Mouse (Mus musculus) brain, embryonic 14.5 days (tissue): ENCODE data around the gene Ube2i. TPM values are rescaled to one million over a fixed set of nuclear protein-coding genes. Genes with fewer than 3 reads are reported as not detected.

Experiments
- DNase-seq: peaks from one replicate; pipeline ENCODE4 v3.0.0-alpha.2; 2011; ENCODE audit warnings: low read depth
- CTCF ChIP-seq: fragments of 200-500 bp; IDR thresholded peaks from 2 replicates; pipeline ENCODE4 v1.5.1; 2012; ENCODE audit warnings: inconsistent platforms, mild to moderate bottlenecking, moderate library complexity, borderline replicate concordance; ENCODE audit not compliant: insufficient read depth, insufficient read length; ENCODE audit errors: extremely low read depth
- POLR2A ChIP-seq: fragments of 200-500 bp; IDR thresholded peaks from 2 replicates; pipeline ENCODE4 v1.6.1; 2012; ENCODE audit warnings: mild to moderate bottlenecking, inconsistent platforms, borderline replicate concordance; ENCODE audit not compliant: poor library complexity, insufficient read depth, insufficient read length, severe bottlenecking; ENCODE audit errors: extremely low read depth
- polyA plus RNA-seq: library from polyadenylated mRNA; depleted of rRNA; stranded (reverse); fragments of >200 nt; gene quantifications from 2 replicates; pipeline ENCODE4 v1.2.3, GENCODE M21; 2012; rRNA removed

Ube2i gene
- 481 and 573 TPM in 2 replicates for polyA plus RNA-seq

- TF ChIP-seq CTCF (no peak), POLR2A (no peak)
- DNase-seq: no peak
These were observed at the start of gene Ube2i for GRCm38 (mm10) chr17:25274571-25275346. TSS of gene Ube2i (minus strand) at chr17:25274622.

GRCm38 (mm10) chr17:25322930-25323329, 48.5 kb upstream of the Ube2i start:
- DNase-seq: no peak
- TF ChIP-seq POLR2A (no peak), CTCF (no peak)

- TF ChIP-seq POLR2A: no peak
- no peak for TF ChIP-seq CTCF
- DNase-seq: no peak
These were observed 46.4 kb upstream of the Ube2i start for GRCm38 (mm10) chr17:25320819-25321218.

- no peak for DNase-seq
- no peak for TF ChIP-seq CTCF
- TF ChIP-seq POLR2A: no peak
These were observed 43.9 kb upstream of the Ube2i start, which contains the start of gene Prss29 for GRCm38 (mm10) chr17:25318354-25318753. TSS of gene Prss29 (plus strand) at chr17:25318654.

GRCm38 (mm10) chr17:25308346-25308745, 33.9 kb upstream of the Ube2i start, which contains the start of gene Prss28:
TSS of gene Prss28 (plus strand) at chr17:25308646.
- no peak for DNase-seq
- TF ChIP-seq CTCF (no peak), POLR2A (no peak)

GRCm38 (mm10) chr17:25298094-25298493, 23.7 kb upstream of the Ube2i start, which contains the start of gene Prss34:
TSS of gene Prss34 (plus strand) at chr17:25298394.
- no peak for DNase-seq
- TF ChIP-seq CTCF (no peak), POLR2A (no peak)

- TF ChIP-seq CTCF (no peak), POLR2A (no peak)
- DNase-seq: no peak
These were observed 19.7 kb upstream of the Ube2i start for GRCm38 (mm10) chr17:25294111-25294510.

- no peak for DNase-seq
- no peak for TF ChIP-seq CTCF
- TF ChIP-seq POLR2A: no peak
These were observed 19.1 kb upstream of the Ube2i start for GRCm38 (mm10) chr17:25293495-25293894.

GRCm38 (mm10) chr17:25290411-25290810, 16.0 kb upstream of the Ube2i start:
- TF ChIP-seq POLR2A (no peak), CTCF (no peak)
- DNase-seq: no peak

- DNase-seq: peak; percentile 68
- TF ChIP-seq POLR2A (no peak), CTCF (peak; percentile 80)
These were observed 14.4 kb upstream of the Ube2i start for GRCm38 (mm10) chr17:25288842-25289241.

- DNase-seq: peak; percentile 78
- TF ChIP-seq POLR2A: no peak
- peak; percentile 86 for TF ChIP-seq CTCF
These were observed 10.6 kb upstream of the Ube2i start for GRCm38 (mm10) chr17:25285033-25285432.

GRCm38 (mm10) chr17:25282133-25282532, 7.7 kb upstream of the Ube2i start:
- DNase-seq: peak; percentile 30
- no peak for TF ChIP-seq CTCF
- TF ChIP-seq POLR2A: no peak

GRCm38 (mm10) chr17:25275833-25276232, 1.4 kb upstream of the Ube2i start:
- TF ChIP-seq CTCF (no peak), POLR2A (no peak)
- no peak for DNase-seq

GRCm38 (mm10) chr17:25273706-25274501, 518 bp downstream of the Ube2i start:
- TF ChIP-seq POLR2A (peak; percentile 36; the same call in 1 of the 2 replicates), CTCF (peak; percentile 91)
- DNase-seq: peak; percentile 99
